Mouse (Mus musculus) gastrocnemius, adult 2 months (tissue): ENCODE data around the gene Gm17657. TPM values are rescaled to one million over a fixed set of nuclear protein-coding genes. Genes with fewer than 3 reads are reported as not detected.

Experiments
- DNase-seq: peaks from one replicate; pipeline ENCODE4 v3.0.0; 2022
- H3K27ac ChIP-seq: fragments of 200-600 bp; 2 replicates; pipeline ENCODE4 v1.8.1; 2022; ENCODE audit warnings: mild to moderate bottlenecking
- H3K4me3 ChIP-seq: fragments of 200-600 bp; 2 replicates; pipeline ENCODE4 v1.8.1; 2022; ENCODE audit warnings: mild to moderate bottlenecking, moderate library complexity
- CTCF ChIP-seq: fragments of 200-600 bp; IDR thresholded peaks from 2 replicates; pipeline ENCODE4 v1.8.1; 2022; ENCODE audit warnings: antibody characterized with exemption, mild to moderate bottlenecking, moderate library complexity
- intact Hi-C: fragments of 180-260 bp; cut with DNase I; formaldehyde crosslinking; loops from one replicate; pipeline ENCODE4 v1.15.1; 2025
- microRNA-seq: library from miRNA; unstranded; fragments of <30 nt; microRNA quantifications from one replicate; pipeline ENCODE4 v1.2.0, GENCODE M21; 2021
- total RNA-seq, 2 experiments: library from RNA; stranded (reverse); gene quantifications; 2 replicates each; pipeline ENCODE4 v1.2.3; 2021

Gene Gm17657
- total RNA-seq, 2 experiments from 2014 or later = not detected

DNA sequence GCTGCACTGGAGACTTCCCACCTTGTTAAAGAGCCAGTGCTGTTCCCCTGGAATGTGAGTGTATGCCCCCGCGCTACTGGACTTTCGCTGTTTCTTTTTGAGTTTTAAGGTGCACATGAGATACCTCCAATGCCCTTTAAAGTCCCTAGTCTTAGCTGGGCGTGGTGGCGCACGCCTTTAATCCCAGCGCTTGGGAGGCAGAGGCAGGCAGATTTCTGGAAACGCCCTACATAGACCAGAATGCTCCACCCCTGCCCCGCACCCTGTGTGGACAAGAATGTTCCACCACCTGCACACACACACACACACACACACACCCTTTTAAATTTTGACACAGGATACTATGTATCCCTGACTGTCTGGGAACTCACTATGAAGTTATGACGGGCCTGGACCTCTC, 76.0 kb downstream of the Gm17657 start:
- no peak overlapping the region for H3K27ac ChIP-seq
- no peak for DNase-seq
- intact Hi-C loops = no loop called here
- H3K4me3 ChIP-seq = no peak overlapping the region
- TF ChIP-seq CTCF = no peak

Small RNAs within 50 kb of the gene (microRNA-seq; reads per million reads assigned to microRNA genes)
- gene Mir7667 = not detected

Other genes with a start within 250 kb of the Gm17657 start
- gene Pi16, start 232.0 kb downstream of the Gm17657 start, total RNA-seq = 10 to 100 TPM; 21.9 to 52.6 TPM
- gene Mtch1, start 201.7 kb downstream of the Gm17657 start, total RNA-seq = 100 to 1,000 TPM in 1 of 2 experiments, 10 to 100 TPM in 1; 78.5 to 109 TPM
- 1 to 10 TPM in 1 of 2 experiments, under 1 TPM in 1; 0.74 to 1.1 TPM for gene Fgd2, start 188.7 kb downstream of the Gm17657 start, total RNA-seq
- 10 to 100 TPM; 13.8 to 35.2 TPM for gene Pim1, start 58.9 kb downstream of the Gm17657 start, total RNA-seq
- 10 to 100 TPM; 10.4 to 11.9 TPM for gene Tbc1d22b, start 147 bp upstream of the Gm17657 start, total RNA-seq
- not detected for gene Tmem217, start 2.7 kb upstream of the Gm17657 start, total RNA-seq
- gene Rnf8, start 65.2 kb upstream of the Gm17657 start, total RNA-seq = 10 to 100 TPM; 20.1 to 22.3 TPM
- gene Gm28043, start 65.2 kb upstream of the Gm17657 start, total RNA-seq = 1 to 10 TPM in 1 of 2 experiments, under 1 TPM in 1; 0.70 to 1.2 TPM
- 10 to 100 TPM; 43.6 to 50.5 TPM for gene Cmtr1, start 111.0 kb upstream of the Gm17657 start, total RNA-seq
- gene Ccdc167, start 167.4 kb upstream of the Gm17657 start, total RNA-seq = 1 to 10 TPM; 6.3 to 7.8 TPM